20 mouse cellular contexts compared by ENCODE assay signal in the genomic region with DNA sequence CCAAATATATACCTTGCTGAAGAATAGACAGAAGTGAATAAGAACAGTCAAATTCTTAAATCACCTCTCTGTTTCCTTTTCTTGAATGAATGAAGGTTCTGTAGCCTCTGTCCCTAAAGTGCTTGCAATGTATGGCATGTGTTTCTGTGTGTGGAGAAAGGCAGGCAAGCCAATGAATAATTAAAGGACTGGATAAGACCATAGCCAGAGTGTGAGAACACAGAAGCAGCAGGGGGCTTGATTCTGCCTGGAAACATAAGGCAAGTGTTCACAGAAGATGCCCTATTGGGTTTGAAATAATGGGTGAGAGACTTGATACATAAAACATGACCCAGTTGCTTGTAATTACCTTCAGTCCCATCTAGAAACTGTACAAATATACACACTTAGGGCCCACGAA.
DNase-seq lines count a peak whose midpoint lies in the region; ATAC-seq and TF ChIP-seq lines count a peak whose summit lies in the region.
"Had no signal": no experiment of that assay in that cellular context is flagged by ENCODE, and none has a peak within 500 bp of the region (broad histone marks: within the 10 kb centered on the region; RNA-seq: fewer than 3 reads in every experiment).

No protein-coding gene starts in this region.

- no peak overlapping the region for H3K9ac ChIP-seq in midbrain, postnatal 0 days (replicated peaks; ENCODE audit: low read length, poor library complexity, severe bottlenecking)
- H3K9ac ChIP-seq: heart, embryonic 13.5 days; limb, embryonic 15.5 days had no signal

- H3K4me2 ChIP-seq in midbrain, postnatal 0 days (ENCODE audit: low read depth, low read length, poor library complexity, severe bottlenecking), result no peak overlapping the region
- H3K4me2 ChIP-seq: heart, embryonic 13.5 days; limb, embryonic 15.5 days had no signal

- no peaks in the 10 kb centered on the region for H3K9me3 ChIP-seq in midbrain, postnatal 0 days (ENCODE audit: low read length)
- H3K9me3 ChIP-seq: heart, embryonic 13.5 days; limb, embryonic 15.5 days had no signal

- peak; percentile 13 to 36 for DNase-seq in cerebellum, postnatal 10 days
- peak; percentile 3 for DNase-seq in left cerebral cortex, postnatal 4 days
- DNase-seq in left cerebral cortex, adult 11 months (ENCODE audit: low spot score), result no peak
- peak; percentile 47 for DNase-seq in midbrain, postnatal 0 days (ENCODE audit: low spot score)
- DNase-seq in thymus, postnatal 0 days (ENCODE audit: low spot score), result no peak
- no peak for DNase-seq in left cerebral cortex, adult 8-10 months (ENCODE audit: low spot score in 2 of 2)
- DNase-seq: adrenal gland, postnatal 10 days; cerebellum, adult 11 months; cerebellum, postnatal 36 days; gastrocnemius, postnatal 10 days; heart, adult 11 months; kidney, adult 2 months; kidney, postnatal 10 days; lung, postnatal 10 days; thymus, postnatal 25 days had no signal

- intact Hi-C loops in left cerebral cortex, postnatal 4 days (cut with DNase I), result no loop called here

- H3K27ac ChIP-seq in embryonic fibroblast, embryonic 13.5 days (ENCODE audit: insufficient read depth, low read length), result peak overlapping the region; percentile 80
- H3K27ac ChIP-seq in midbrain, postnatal 0 days (ENCODE audit: low read depth, low read length), result no peak overlapping the region
- H3K27ac ChIP-seq: heart, embryonic 13.5 days; limb, embryonic 15.5 days had no signal

- 24% methylated on average over 1 of the region's 1 CpGs for WGBS in midbrain, postnatal 0 days

- no peak for TF ChIP-seq POLR2A in embryonic fibroblast, embryonic 13.5 days (IDR thresholded peaks at IDR 0.05; ENCODE audit: low read depth, low read length)

- TF ChIP-seq CTCF in embryonic fibroblast, embryonic 13.5 days (IDR thresholded peaks at IDR 0.05; ENCODE audit: borderline replicate concordance, insufficient read depth, low read length), result no peak
- TF ChIP-seq CTCF in midbrain, postnatal 0 days (IDR thresholded peaks at IDR 0.05), result no peak

- H3K4me3 ChIP-seq in embryonic fibroblast, embryonic 13.5 days (ENCODE audit: insufficient read depth, low read length), result no peak overlapping the region
- no peak overlapping the region for H3K4me3 ChIP-seq in midbrain, postnatal 0 days (ENCODE audit: low read depth, low read length)
- H3K4me3 ChIP-seq: heart, embryonic 13.5 days; limb, embryonic 15.5 days had no signal

- ATAC-seq in cerebellum, adult (ENCODE audit: insufficient number of reproducible peaks, low FRiP score, low TSS enrichment), result no peak
- no peak for ATAC-seq in midbrain, postnatal 0 days (ENCODE audit: low FRiP score)
- ATAC-seq: inflammation-experienced regulatory T-cells, adult 6 months had no signal

- peaks cover 2% of the 10 kb centered on the region; the same call in 1 of the 2 replicates for H3K4me1 ChIP-seq in embryonic fibroblast, embryonic 13.5 days (ENCODE audit: control insufficient read depth, insufficient read depth, low read length)
- H3K4me1 ChIP-seq in midbrain, postnatal 0 days (ENCODE audit: insufficient read depth, low read length), result no peaks in the 10 kb centered on the region
- H3K4me1 ChIP-seq: heart, embryonic 13.5 days had no signal

- no peaks in the 10 kb centered on the region for H3K36me3 ChIP-seq in midbrain, postnatal 0 days (ENCODE audit: insufficient read depth, low read length)
- H3K36me3 ChIP-seq: heart, embryonic 13.5 days; limb, embryonic 15.5 days had no signal

- H3K27me3 ChIP-seq in midbrain, postnatal 0 days (ENCODE audit: insufficient read depth, low read length), result no peaks in the 10 kb centered on the region
- H3K27me3 ChIP-seq: heart, embryonic 13.5 days; limb, embryonic 15.5 days had no signal

Comparison
In these comparisons a context has a peak if more than half of its experiments do, and no peak if none do; other contexts are left out.
1. DNase-seq: peak in cerebellum, postnatal 10 days (2 of 2), left cerebral cortex, postnatal 4 days (single experiment) and midbrain, postnatal 0 days (single experiment); none in left cerebral cortex, adult 11 months (single experiment), thymus, postnatal 0 days (single experiment) and left cerebral cortex, adult 8-10 months (0 of 2).